Mouse (Mus musculus) liver, embryonic 14.5 days (tissue): ENCODE results near the gene Tkt.

Source experiments
- CTCF ChIP-seq: IDR thresholded peaks from 2 replicates; pipeline ENCODE4 v1.5.1; 2016; ENCODE audit warnings: antibody characterized with exemption, low read depth, control low read depth
- EP300 ChIP-seq: IDR thresholded peaks from 2 replicates; pipeline ENCODE4 v1.6.1; 2016; ENCODE audit warnings: antibody characterized with exemption, low read depth

DNA sequence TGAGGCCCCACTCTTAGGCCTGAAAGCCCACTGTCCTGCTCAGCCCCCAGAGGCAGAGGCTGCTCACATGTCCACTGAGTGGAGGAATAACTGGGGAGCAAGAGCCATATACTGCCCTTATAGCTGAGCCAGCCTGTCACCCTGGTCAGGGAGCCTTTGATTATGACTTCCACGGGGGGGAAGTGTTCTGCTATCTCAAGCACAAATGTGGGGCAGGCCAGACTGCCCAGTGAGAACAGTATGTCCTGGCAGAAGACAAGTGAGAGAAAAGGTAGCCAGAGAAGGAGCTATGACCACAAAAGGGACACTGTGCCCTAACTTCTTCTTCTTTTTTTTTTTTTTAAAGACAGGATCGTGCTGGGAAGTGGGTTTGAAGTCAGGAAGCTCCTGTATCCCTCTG is 49.0 kb downstream of the Tkt start:
- TF ChIP-seq CTCF, result no peak
- TF ChIP-seq EP300, result no peak
